Mouse (Mus musculus) heart, embryonic 10.5 days (tissue): ENCODE measurements at regions not wholly inside any gene's neighbourhood (a gene's known extent, or its start where the extent isn't known, plus 50 kb on each side); places are given as distances from the start of the nearest gene placed in this dataset.
A peak's percentile ranks its signal among the peaks of the same experiment; 100 is the strongest.

Source experiments
- DNase-seq: peaks from one replicate; pipeline ENCODE4 v3.0.0-alpha.2; 2017; ENCODE audit warnings: low spot score
- H3K27ac ChIP-seq: fragments of 300-500 bp; sonication (generic); 2 replicates; pipeline ENCODE4 v1.5.1; 2016; ENCODE audit warnings: mild to moderate bottlenecking
- H3K27me3 ChIP-seq: fragments of 300-500 bp; sonication (generic); 2 replicates; pipeline ENCODE4 v1.6.1; 2016; ENCODE audit warnings: mild to moderate bottlenecking; ENCODE audit not compliant: poor library complexity, insufficient read depth, severe bottlenecking
- H3K36me3 ChIP-seq: fragments of 300-500 bp; sonication (generic); 2 replicates; pipeline ENCODE4 v1.6.1; 2016; ENCODE audit warnings: mild to moderate bottlenecking, moderate library complexity
- H3K4me1 ChIP-seq: fragments of 300-500 bp; sonication (generic); 2 replicates; pipeline ENCODE4 v1.6.1; 2016; ENCODE audit warnings: mild to moderate bottlenecking
- H3K4me3 ChIP-seq: fragments of 300-500 bp; sonication (generic); 2 replicates; pipeline ENCODE4 v1.5.1; 2016; ENCODE audit warnings: mild to moderate bottlenecking, moderate library complexity
- H3K9me3 ChIP-seq: fragments of 300-500 bp; sonication (generic); 2 replicates; pipeline ENCODE4 v1.6.1; 2016; ENCODE audit warnings: mild to moderate bottlenecking, moderate library complexity
- WGBS: fragments of 180-500 bp; shearing (Covaris S2); methylation state at CpG from one replicate; pipeline ENCODE4 v1.1.7; 2016; 5-methylcytosine and 5-hydroxymethylcytosine counted together

DNA sequence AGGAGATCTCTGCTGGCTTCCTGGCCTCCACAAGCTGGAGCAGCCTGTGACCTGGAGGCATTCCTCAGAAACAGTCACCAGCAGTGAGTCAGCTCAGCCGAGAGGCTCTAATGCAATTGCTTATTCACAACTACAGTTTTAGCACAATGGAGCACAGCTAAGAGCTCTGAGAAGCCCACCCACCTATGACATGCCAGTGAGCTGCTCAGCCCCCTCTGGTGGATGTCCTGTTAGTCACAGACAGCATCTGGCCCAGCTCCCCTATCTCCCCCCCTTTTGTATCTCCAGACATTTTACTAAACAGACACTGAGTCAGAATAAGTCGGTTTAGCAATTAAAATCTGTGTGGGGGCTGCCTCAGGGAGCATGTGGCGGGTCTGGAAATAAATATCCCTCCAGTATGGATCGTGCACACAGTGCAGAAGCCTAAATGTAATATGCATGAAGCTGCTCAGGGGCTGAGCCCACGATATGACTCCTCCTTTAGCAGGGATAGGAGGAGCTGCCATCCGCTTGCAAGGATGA lies 88.9 kb upstream of the Spred2 start:
- peak overlapping the region; percentile 52; the same call in 1 of the 2 replicates for H3K27ac ChIP-seq
- H3K27me3 ChIP-seq: no peaks in the 10 kb centered on the region
- H3K4me1 ChIP-seq: peaks cover 7% of the 10 kb centered on the region; the same call in 1 of the 2 replicates
- no peak for DNase-seq
- H3K4me3 ChIP-seq: no peak overlapping the region
- WGBS: 47% methylated on average over 6 of the region's 6 CpGs
- H3K36me3 ChIP-seq: no peaks in the 10 kb centered on the region
- no peaks in the 10 kb centered on the region for H3K9me3 ChIP-seq

DNA sequence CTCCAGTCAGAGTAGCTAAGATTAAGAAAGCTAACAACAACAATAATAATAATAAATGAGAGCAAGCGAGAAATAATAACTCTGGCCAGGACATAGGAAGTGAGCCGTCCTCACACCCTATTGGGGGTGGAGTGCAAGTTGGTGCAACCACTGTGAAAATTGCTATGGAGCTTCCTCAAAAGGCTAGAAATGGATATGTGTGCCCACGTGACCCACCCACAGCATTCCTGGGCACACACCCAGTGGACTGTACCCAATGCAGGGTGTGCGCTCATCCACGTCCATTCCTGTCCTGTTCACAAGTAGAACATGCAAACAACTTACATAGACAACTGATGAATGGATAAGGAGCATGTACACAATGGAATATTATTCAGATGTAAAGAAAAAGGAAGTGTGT lies 85.2 kb upstream of the Spred2 start:
- DNase-seq: no peak
- H3K9me3 ChIP-seq: no peaks in the 10 kb centered on the region
- H3K36me3 ChIP-seq: no peaks in the 10 kb centered on the region
- H3K27me3 ChIP-seq: no peaks in the 10 kb centered on the region
- 88% methylated on average over 5 of the region's 5 CpGs for WGBS
- H3K27ac ChIP-seq: no peak overlapping the region
- H3K4me3 ChIP-seq: no peak overlapping the region
- H3K4me1 ChIP-seq: peaks cover 6% of the 10 kb centered on the region; the same call in 1 of the 2 replicates

DNA sequence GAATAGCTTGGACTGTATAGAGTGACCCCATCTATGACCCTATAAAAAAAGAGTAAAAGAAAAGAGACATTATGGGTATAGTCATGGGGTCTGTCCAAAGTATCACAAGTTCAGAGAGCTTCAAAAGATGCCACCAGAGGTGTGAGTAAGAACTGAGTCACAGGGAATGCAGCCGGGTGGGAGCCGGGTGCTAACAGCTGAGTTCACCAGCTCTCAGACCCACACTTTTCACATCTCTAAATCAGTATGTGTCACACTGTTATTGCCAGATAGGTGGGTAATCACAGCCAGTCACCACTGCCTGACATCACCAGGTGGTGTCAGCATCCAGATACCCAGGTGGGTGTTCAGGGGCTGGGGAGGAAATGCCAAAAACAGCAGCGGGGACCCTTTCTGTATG lies 81.1 kb upstream of the Spred2 start:
- Histone ChIP-seq H3K9me3 (no peaks in the 10 kb centered on the region), H3K27ac (no peak overlapping the region), H3K4me1 (no peaks in the 10 kb centered on the region), H3K27me3 (no peaks in the 10 kb centered on the region), H3K36me3 (no peaks in the 10 kb centered on the region), H3K4me3 (no peak overlapping the region)
- WGBS: 66% methylated on average over 3 of the region's 3 CpGs
- no peak for DNase-seq

- Histone ChIP-seq H3K36me3 (no peaks in the 10 kb centered on the region), H3K27ac (no peak overlapping the region), H3K4me1 (peaks cover 30% of the 10 kb centered on the region), H3K27me3 (no peaks in the 10 kb centered on the region), H3K9me3 (no peaks in the 10 kb centered on the region), H3K4me3 (no peak overlapping the region)
- 89% methylated on average over 6 of the region's 6 CpGs for WGBS
- DNase-seq: no peak
These were observed 76.3 kb upstream of the Spred2 start for GRCm38 (mm10) chr11:19847910-19848309.

GRCm38 (mm10) chr11:19848412-19848811 lies 75.8 kb upstream of the Spred2 start:
- no peak for DNase-seq
- Histone ChIP-seq H3K9me3 (no peaks in the 10 kb centered on the region), H3K27ac (no peak overlapping the region), H3K36me3 (no peaks in the 10 kb centered on the region), H3K27me3 (no peaks in the 10 kb centered on the region), H3K4me1 (peaks cover 30% of the 10 kb centered on the region), H3K4me3 (no peak overlapping the region)
- WGBS: 66% methylated on average over 6 of the region's 6 CpGs

DNA sequence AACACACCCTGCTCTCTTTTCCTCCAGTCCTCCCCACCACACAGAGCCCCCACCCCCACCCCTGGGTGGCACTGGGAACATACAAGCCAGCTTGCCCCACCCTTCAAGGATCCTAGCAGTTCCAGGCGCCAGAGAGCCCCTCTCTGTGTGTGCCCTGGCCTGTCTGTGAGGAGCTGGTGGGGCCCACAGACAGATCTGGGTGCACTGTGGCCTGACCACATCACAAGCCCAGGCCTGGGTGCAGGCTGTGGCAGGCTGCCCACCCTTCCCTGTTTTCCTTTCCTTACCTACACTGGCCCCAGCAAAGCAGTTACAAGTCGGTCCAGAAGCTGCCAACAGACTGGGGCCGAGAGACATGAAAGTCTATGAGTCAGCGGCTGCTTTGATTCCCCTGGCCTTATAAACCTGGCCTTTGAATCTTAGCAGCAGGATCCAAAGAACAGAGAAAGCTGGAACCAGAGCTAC lies 74.8 kb upstream of the Spred2 start:
- DNase-seq: no peak
- H3K4me3 ChIP-seq: no peak overlapping the region
- H3K4me1 ChIP-seq: peaks cover 30% of the 10 kb centered on the region
- H3K9me3 ChIP-seq: no peaks in the 10 kb centered on the region
- H3K36me3 ChIP-seq: no peaks in the 10 kb centered on the region
- H3K27me3 ChIP-seq: no peaks in the 10 kb centered on the region
- peak overlapping the region; percentile 13; the same call in 1 of the 2 replicates for H3K27ac ChIP-seq
- 58% methylated on average over 4 of the region's 4 CpGs for WGBS

- 76% methylated on average over 3 of the region's 3 CpGs for WGBS
- DNase-seq: no peak
These were observed 74.2 kb upstream of the Spred2 start for GRCm38 (mm10) chr11:19849844-19850420.

DNA sequence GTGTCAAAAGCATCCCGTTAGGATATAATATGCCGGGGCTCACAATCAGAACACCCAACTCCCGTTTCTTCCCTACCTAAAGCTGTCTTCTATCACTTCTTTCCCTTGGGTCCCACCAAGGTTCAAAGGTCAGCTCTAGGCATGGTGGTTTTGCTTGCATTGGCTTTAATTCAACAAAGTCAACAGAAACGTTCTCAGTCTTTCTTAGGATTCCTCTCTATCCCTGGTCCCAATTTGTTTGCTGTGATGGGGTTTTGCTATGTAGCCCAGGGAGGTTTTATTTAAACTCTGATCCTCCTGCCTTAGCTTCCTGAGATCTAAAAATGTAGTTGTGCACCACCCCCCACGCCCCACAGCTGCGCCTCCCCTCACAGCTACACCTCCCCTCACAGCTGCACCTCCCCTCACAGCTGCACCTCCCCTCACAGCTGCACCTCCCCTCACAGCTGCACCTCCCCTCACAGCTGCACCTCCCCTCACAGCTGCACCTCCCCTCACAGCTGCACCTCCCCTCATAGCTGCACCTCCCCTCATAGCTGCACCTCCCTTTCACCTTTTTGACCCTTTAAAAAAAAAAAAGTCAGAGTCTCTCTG lies 73.1 kb upstream of the Spred2 start:
- H3K27ac ChIP-seq: no peak overlapping the region
- no peaks in the 10 kb centered on the region for H3K9me3 ChIP-seq
- DNase-seq: no peak
- H3K4me3 ChIP-seq: no peak overlapping the region
- 15% methylated on average over 6 of the region's 6 CpGs for WGBS
- H3K27me3 ChIP-seq: no peaks in the 10 kb centered on the region
- peaks cover 30% of the 10 kb centered on the region for H3K4me1 ChIP-seq
- H3K36me3 ChIP-seq: no peaks in the 10 kb centered on the region

More at GRCm38 (mm10) chr11:19849844-19850420, 74.2 kb upstream of the Spred2 start:
- no peaks in the 10 kb centered on the region for H3K36me3 ChIP-seq
- H3K4me3 ChIP-seq: no peak overlapping the region
- H3K4me1 ChIP-seq: peaks cover 30% of the 10 kb centered on the region
- H3K27me3 ChIP-seq: no peaks in the 10 kb centered on the region
- no peaks in the 10 kb centered on the region for H3K9me3 ChIP-seq
- peak overlapping the region; percentile 13; the same call in 1 of the 2 replicates for H3K27ac ChIP-seq

GRCm38 (mm10) chr11:19861596-19861995 lies 62.6 kb upstream of the Spred2 start:
- Histone ChIP-seq H3K27ac (peak overlapping the region; percentile 57; the same call in 1 of the 2 replicates), H3K36me3 (no peaks in the 10 kb centered on the region), H3K27me3 (no peaks in the 10 kb centered on the region), H3K4me3 (no peak overlapping the region), H3K4me1 (0 out of 2 replicates have a peak, but pooled peaks cover 2% of the 10 kb centered on the region), H3K9me3 (no peaks in the 10 kb centered on the region)
- DNase-seq: no peak
- WGBS: 73% methylated on average over 4 of the region's 4 CpGs

- Histone ChIP-seq H3K4me1 (0 out of 2 replicates have a peak, but pooled peaks cover 2% of the 10 kb centered on the region), H3K9me3 (peaks cover 2% of the 10 kb centered on the region; the same call in 1 of the 2 replicates), H3K36me3 (no peaks in the 10 kb centered on the region), H3K4me3 (no peak overlapping the region), H3K27me3 (no peaks in the 10 kb centered on the region), H3K27ac (no peak overlapping the region)
- 66% methylated on average over 3 of the region's 3 CpGs for WGBS
- no peak for DNase-seq
These were observed 60.8 kb upstream of the Spred2 start for GRCm38 (mm10) chr11:19863327-19863726.

DNA sequence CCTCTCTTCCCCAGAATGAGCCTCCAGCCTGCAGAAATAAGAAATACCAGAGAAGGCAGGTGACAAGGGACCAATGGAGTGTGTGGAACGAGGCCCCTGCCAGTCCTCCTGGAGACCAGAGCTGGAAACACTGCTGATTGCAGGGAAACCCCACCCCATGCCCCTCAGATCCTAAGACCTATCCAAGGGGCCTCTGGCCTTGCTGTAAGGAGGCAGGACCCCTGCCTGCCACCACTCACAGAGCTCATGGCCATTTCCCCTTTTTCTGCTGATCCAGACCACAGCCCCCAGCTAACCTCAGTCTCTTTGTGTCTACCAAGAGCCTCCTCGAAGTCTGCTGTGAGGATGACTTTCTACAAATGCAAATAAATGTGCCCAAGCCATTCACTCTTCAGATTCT lies 57.9 kb upstream of the Spred2 start:
- peaks cover 2% of the 10 kb centered on the region; the same call in 1 of the 2 replicates for H3K9me3 ChIP-seq
- DNase-seq: no peak

DNA sequence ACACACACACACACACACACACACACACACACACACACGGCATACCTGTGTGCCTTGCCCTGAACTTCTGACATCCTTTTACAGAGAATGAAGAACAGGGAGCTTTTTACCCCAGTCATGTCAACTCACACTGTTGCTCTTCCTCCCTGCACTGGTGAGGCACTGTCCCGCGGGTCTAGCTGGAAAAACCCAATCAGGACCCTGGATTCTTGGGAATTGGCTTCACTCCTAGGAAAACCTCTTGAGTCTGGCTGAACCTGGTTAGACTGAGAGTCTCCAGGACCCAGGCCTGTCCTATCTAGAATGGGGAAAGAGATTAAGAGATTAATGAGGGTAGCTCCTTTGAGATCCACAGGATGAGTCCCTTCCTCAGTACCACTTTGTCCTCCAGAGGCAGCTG lies 54.5 kb upstream of the Spred2 start:
- 75% methylated on average over 3 of the region's 3 CpGs for WGBS
- peaks cover 2% of the 10 kb centered on the region; the same call in 1 of the 2 replicates for H3K9me3 ChIP-seq
- no peak for DNase-seq
- H3K4me1 ChIP-seq: 0 out of 2 replicates have a peak, but pooled peaks cover 2% of the 10 kb centered on the region
- no peaks in the 10 kb centered on the region for H3K27me3 ChIP-seq
- no peak overlapping the region for H3K27ac ChIP-seq
- H3K36me3 ChIP-seq: no peaks in the 10 kb centered on the region
- H3K4me3 ChIP-seq: no peak overlapping the region

More for the DNA sequence above, 57.9 kb upstream of the Spred2 start:
- WGBS: 49% methylated on average over 2 of the region's 2 CpGs
- no peaks in the 10 kb centered on the region for H3K36me3 ChIP-seq
- H3K27ac ChIP-seq: no peak overlapping the region
- H3K4me1 ChIP-seq: 0 out of 2 replicates have a peak, but pooled peaks cover 2% of the 10 kb centered on the region
- no peak overlapping the region for H3K4me3 ChIP-seq
- no peaks in the 10 kb centered on the region for H3K27me3 ChIP-seq

DNA sequence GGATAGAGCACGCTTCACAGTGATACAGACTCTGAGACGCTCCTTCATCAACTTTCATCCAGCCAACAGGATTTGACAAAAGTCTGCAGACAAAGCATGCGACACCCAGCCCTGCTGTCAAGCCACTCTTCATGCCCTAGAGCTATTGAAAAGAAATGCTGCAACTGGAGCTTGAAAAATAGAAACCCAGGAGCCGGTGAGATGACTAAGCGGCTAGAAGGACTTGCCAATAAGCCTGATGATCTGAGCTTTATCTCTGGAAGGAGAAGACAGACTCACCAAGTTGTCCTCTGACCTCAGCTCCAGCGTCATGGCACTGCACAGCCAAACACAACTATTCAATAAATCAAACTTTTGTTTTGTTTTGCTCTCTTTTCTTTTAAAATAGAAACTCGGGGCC lies 54.0 kb upstream of the Spred2 start:
- Histone ChIP-seq H3K4me1 (0 out of 2 replicates have a peak, but pooled peaks cover 2% of the 10 kb centered on the region), H3K4me3 (no peak overlapping the region), H3K27me3 (no peaks in the 10 kb centered on the region), H3K27ac (no peak overlapping the region), H3K36me3 (no peaks in the 10 kb centered on the region), H3K9me3 (peaks cover 2% of the 10 kb centered on the region; the same call in 1 of the 2 replicates)
- WGBS: 80% methylated on average over 7 of the region's 7 CpGs
- no peak for DNase-seq
